Mouse (Mus musculus) liver, adult 2 months (tissue): ENCODE measurements at regions not wholly inside any gene's neighbourhood (a gene's known extent, or its start where the extent isn't known, plus 50 kb on each side); places are given as distances from the start of the nearest gene placed in this dataset.

Experiments used
- CTCF ChIP-seq: fragments of 200-500 bp; IDR thresholded peaks from 2 replicates; pipeline ENCODE4 v1.5.1; 2011; ENCODE audit warnings: low read depth, low read length, control low read depth
- POLR2A ChIP-seq: fragments of 200-500 bp; IDR thresholded peaks from 2 replicates; pipeline ENCODE4 v1.6.1; 2011; ENCODE audit warnings: low read length, control low read depth; ENCODE audit not compliant: insufficient read depth; ENCODE audit errors: extremely low read depth

- TF ChIP-seq CTCF, result no peak
- no peak for TF ChIP-seq POLR2A
These were observed 807.7 kb downstream of the Diaph2 start for GRCm38 (mm10) chrX:130557251-130557650.
